Mouse (Mus musculus) liver, embryonic 14.5 days (tissue): ENCODE measurements around the gene Unc50.

Experiments used
- CTCF ChIP-seq: IDR thresholded peaks from 2 replicates; pipeline ENCODE4 v1.5.1; 2016; ENCODE audit warnings: antibody characterized with exemption, low read depth, control low read depth
- EP300 ChIP-seq: IDR thresholded peaks from 2 replicates; pipeline ENCODE4 v1.6.1; 2016; ENCODE audit warnings: antibody characterized with exemption, low read depth

GRCm38 (mm10) chr1:37477250-37477649, 47.3 kb downstream of the Unc50 start:
- TF ChIP-seq CTCF (no peak), EP300 (no peak)
